Mouse (Mus musculus) layer of hippocampus, postnatal 14 days (tissue): Measurements from ENCODE around the gene Ankrd44. TPM values are rescaled to one million over a fixed set of nuclear protein-coding genes. Genes with fewer than 3 reads are reported as not detected.
A peak's percentile ranks its signal among the peaks of the same experiment; 100 is the strongest.

Source experiments
- DNase-seq, 2 experiments: peaks; one replicate each; pipeline ENCODE4 v3.0.0; 2021 to 2022; ENCODE audit warnings: low spot score in 2 of 2, mixed read lengths in 1 of 2
- microRNA-seq, 2 experiments: library from miRNA; unstranded; fragments of <30 nt; microRNA quantifications; one replicate each; pipeline ENCODE4 v1.2.0; 2021
- total RNA-seq, 2 experiments: library from RNA; stranded (reverse); gene quantifications; 2 replicates each; pipeline ENCODE4 v1.2.3; 2021

The Ankrd44 gene
- total RNA-seq, 2 experiments from 2014 or later = 24.3 to 26.0 TPM

DNA sequence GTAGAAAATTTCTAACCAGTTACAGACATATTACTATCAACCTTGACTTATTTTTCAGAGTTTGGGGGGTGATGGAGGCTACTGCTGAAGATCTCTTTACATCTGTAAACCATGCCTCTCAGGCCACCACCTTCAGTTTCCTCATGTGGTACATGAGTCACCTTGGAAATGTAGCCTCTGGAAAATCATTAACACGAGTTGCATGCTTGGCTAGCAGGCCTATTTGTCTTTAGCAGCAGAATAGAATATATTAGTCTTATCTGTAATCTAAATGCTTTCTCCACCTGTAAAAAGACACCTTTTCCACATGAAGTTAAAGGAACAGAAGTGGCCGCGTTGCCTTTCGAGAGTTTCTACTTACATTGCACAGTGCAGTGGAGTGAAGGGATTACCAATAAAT, 267.6 kb downstream of the Ankrd44 start:
- no peak for DNase-seq

DNA sequence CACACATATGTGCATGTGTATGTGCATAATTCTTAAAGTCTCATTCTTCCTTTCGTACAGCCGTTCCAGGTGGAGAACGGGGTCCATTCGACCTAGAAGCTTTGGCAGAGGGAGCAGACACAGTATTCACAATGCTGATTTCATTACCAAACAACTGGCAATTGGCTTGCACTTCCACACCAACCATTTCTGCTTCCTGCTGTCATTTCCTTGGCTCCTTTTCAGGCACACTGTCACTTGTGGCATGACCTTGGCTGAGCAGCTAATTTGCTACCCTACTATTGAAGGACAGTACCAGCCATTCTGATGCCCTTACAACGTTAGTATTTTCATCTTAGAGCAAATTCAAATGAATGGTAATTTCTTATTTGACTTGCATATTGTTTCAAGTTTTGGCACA, 277.9 kb downstream of the Ankrd44 start:
- DNase-seq = no peak

DNA sequence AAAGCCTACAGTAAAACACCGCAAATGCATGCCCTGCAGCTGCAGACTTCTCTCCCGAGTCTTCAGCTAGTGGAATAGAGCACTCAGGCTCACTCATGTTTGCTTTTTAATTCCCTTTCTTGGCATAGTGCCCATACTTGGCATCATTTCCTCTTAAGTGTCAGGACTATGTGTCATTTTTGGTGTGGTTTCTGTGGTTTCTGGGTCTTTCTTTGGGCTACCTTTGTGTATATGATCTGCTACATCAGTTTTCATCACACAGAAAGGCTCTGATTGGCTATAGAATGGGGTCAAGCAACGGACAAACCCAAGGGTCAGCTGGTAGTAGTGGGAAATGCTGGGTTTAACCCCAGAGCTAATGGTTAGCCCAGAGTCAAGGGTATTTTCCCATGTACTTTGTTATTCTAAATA, 278.8 kb downstream of the Ankrd44 start:
- DNase-seq = no peak

DNA sequence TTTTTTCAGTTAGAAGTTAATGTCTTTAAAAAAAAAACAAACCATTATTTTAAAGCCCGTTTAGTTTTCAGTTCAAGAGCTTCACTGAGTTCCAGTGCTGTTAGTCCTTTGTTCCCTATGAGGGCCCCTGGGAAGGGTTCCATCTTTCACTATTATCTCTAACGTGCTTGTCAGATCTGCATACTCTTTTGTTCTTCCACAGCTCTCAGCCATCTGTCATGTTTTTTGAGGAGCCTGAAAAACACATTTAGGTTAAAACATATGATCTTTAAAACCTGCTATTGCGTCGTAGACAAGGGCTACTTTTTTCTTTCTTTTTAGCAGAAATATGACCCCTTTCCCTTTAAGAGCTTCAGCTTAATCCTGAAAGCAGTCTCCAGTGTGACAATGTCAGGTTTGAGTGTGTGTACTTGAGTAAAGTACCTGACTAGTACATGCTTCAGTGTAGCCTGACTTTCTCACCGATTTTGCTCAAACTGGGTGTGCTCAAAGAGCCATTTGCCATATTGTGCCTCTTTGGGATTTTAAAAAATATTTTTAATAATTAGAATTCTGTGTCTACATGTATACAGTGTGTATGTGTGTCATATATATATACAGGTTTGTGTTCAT, 285.9 kb downstream of the Ankrd44 start:
- DNase-seq = peak in 1 of 2 experiments; percentile 43

DNA sequence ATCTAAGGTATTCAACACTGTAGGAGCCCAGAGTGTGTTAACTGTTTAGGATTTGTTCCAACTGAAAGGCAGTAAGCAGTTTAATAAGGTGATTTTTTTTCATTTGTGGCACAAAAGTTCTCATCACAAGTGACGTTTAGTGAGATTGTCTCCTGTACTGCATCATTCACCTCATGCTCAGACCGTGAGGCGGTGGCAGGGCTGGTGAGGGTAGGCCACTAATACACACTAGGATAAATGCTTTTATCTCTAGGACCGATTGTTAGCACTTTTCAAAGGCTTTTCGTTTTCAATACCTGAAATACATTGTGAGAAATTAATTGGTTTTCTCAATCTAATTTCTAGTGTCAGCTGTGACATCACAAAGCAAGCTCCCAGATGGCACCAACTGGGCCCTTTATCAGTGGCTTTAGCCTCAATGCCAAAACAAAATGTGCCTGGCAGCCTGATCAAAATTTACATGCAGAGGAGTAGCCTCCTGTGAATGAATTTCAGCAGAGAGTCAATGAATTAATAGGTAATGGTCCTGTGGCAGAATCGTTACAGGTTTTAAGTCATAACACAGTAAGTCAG, 286.6 kb downstream of the Ankrd44 start:
- DNase-seq = peak; percentile 14 to 58

DNA sequence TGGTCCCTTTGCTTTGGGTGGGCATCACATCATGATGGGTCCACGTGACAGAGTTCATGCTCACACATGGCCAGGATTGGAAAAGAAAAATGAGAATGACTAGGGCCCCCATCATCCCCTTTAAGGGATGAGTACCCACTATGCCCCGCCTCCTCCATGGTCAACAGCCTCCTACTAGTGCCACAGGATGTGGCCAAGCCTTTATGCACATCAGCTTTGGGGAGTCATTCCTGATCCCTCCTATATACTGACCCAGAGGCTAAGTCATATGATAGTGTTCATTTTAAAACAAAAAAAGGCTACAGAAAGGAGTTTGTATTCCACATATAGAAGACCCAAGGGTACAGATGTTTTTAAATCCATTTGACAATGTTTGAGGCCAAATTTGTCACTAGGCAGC, 287.1 kb downstream of the Ankrd44 start:
- DNase-seq = no peak

DNA sequence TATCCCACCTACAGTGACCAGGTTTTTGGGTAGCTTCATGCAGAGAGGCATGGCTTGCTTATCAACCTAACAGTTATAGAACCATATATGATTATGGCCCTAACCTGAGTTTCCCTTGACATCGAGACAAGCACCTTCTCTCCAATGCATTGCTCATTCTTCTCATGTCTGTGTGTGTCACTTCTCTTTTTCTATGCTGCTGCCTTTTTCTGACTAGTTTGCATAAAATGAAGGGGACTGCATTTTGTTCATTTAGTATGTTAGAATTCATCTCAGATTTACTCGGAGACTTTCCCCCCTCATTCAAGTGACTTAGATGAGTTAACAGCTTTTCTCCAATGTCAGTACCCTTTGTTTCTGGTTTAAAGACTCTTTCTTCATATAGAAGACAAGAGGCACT, 288.8 kb downstream of the Ankrd44 start:
- no peak for DNase-seq

DNA sequence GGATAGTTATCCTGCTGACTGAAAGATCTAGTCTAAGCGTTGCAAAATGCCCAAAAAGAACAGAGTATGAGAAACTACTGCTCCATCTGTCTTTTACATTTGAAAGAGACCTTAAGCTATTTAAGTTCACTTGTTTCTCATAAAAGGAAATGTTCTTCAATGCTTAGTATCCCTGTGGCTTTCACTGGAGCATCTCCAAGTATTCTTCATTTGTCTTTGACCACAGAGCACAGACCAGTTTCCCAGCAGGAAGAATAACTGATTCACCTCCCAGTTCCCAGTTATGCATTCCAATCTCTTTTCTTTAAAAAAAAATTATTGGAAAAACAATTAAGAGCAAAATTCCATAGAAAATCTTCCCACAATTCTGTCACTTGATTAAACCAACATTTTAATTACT, 297.1 kb downstream of the Ankrd44 start:
- DNase-seq = no peak

DNA sequence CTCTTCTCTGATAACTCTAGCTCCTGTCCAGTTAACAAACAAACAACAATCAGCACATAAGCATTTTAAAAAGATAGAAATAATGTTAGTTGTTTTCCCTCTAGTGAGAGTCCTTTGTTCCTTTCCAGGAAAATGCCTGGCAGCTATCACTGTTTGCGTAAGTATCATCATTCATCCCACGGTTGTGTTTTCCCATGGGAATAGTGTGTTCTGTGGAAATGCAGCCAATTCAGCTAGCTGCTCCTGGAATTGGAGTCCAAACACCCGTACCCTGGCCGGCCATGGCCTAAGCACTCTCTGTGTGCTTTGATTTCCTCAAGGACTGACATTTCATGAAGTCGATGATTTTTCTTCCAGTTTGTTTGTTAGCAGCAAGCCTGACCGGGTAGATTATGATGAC, 311.2 kb downstream of the Ankrd44 start:
- peak in 1 of 2 experiments; percentile 20 for DNase-seq

DNA sequence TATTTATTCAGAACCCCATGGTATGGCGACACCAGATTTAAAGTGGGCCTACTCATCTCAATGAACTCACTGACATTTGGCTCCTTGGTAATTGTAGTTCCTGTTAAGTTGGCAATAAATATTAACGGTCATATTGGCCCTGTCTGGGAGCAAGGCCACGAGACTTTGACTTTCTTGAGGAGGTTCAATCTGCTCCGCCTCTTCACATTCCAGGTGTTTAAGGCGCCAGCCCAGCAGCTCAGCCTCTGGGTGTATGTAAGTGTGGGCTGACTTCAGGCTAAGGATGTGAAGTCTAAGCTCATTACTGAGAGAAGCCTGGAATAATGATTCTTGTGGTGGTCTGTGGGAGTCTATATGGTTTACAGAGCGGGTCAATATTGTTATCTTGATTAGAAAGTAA, 313.8 kb downstream of the Ankrd44 start:
- no peak for DNase-seq

DNA sequence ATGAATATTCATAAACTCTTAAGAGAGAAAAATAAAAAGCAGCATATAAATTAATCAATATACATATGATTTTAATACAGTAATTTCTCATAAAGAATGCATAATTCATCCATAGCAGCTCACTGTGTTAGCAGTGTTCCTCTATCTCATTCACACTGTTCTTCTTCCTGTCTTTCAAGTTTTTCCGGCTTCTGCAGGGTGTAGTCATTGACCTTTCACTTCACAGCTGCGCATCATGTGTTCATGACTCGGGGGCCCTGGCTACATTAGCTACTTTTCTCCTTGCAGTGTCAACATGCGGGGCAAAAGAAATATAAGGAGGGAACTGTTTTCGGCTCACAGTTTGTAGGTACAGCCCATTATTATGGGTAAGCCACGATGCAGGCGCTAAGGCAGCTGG, 314.3 kb downstream of the Ankrd44 start:
- DNase-seq = no peak

DNA sequence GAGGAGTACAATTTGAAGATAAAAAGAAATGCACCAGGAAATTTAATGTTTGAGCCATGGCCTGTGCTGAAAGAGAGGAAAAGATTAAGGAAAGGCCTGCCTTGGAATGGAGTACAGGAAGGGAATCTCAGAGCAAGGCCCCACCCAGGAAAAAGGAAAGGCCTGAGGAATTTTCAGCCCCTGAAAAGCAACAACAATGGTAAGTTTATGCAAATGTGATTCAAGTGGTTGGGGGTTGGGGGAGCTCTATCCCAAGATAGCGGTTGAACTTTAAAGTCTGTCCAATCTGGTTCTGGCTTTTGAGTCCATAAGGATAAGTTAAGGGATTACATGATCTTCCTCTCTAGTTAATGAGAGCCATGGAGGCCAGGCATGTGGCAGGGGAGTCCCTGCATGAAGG, 319.3 kb downstream of the Ankrd44 start:
- no peak for DNase-seq

DNA sequence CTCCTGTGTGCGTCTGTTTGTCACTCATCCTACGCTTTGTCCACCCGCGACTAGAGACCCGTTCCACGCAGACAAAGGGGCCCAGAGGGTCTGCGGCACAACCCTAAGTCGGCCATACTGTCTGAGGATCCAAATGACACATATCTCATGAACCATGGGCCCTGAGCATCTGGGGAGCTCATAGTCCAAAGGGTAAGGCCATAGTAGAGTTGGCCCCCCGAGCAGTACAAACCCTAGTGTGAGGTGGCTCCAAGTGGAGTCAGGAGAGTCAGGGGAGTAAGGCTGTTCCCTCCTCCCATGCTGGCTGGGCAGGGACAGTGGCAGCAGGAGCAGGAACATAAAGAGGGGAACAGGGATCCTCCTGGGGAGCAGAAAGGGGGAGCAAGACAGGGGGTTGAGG, 324.5 kb downstream of the Ankrd44 start:
- DNase-seq = no peak

DNA sequence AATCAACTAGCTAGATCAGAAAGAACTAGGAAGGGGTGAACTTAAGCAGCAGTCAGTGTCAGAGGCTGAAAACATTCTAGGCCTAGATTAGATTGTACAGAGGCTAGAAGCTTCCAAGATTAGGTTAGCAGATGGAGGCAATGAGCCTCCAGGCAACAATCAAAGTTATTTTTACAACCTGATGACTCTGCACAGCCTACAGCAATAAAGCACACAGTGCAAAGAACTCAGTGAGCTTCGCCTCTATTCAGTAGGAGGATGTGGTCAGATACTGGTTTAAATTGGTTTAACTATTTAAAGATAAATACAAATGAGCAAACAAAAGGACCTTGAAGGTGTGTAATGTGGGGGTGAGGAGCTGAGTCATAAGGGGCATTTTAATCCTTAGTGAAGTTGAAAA, 325.9 kb downstream of the Ankrd44 start:
- no peak for DNase-seq

DNA sequence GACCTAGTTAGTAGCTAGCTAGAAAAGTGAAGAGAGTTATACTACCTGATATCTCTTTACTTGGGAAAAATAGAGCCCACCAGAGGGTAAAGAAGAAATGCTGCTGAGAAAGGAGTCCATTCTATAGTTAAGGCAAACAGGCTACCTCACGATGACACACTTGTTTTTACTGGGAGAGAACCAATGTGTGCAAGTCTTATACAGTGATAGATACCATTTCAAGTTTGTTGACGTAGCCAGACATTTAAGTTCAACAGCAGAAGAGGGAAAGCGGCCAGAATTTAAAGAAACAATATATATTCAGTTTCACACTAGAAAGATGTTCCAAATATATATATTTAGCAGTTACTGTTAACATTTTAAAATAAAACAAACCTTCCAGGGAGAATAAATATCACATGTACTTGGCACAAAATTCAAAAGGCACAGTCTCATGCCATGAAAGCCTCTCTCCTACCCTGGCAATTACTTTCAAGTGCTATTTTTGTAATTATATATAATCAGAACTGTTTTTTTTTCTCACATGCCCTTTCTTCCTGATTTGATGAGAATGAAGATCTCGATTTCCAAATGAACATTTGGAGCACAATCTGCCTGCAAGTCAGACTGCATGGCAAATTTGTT, 328.5 kb downstream of the Ankrd44 start:
- peak in 1 of 2 experiments; percentile 49 for DNase-seq

DNA sequence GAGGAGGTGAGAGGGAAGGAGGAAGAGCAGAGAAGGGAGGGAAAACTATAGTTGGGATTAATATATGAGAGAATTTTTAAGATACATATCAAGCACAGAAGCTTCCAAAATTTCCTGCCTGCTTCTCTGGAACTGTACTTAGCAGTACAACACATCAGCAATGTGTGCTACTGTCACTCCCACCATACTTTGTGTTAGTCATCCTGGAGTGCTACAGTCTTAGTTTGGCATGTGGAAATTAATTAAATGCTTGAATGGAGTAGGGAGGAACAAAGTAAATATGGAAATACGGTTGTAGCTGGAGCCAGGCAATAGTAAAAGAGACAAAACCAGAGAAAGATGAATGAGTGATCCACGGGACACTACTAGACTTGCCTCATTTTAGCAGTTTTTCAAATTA, 330.0 kb downstream of the Ankrd44 start:
- peak in 1 of 2 experiments; percentile 38 for DNase-seq

Small RNA genes within 50 kb of the gene (microRNA-seq; reads per million reads assigned to microRNA genes)
- 0 reads per million in 2 experiments for gene Gm24053

Other genes starting within 250 kb of the Ankrd44 start
- 100 to 1,000 TPM; 142 to 175 TPM for gene Sf3b1, start 101.1 kb upstream of the Ankrd44 start, total RNA-seq
- gene Coq10b, start 126.4 kb upstream of the Ankrd44 start, total RNA-seq = 10 to 100 TPM; 19.8 to 22.6 TPM
- 10 to 100 TPM; 95.2 to 98.3 TPM for gene Hspe1, start 161.7 kb upstream of the Ankrd44 start, total RNA-seq
- gene Hspd1, start 161.9 kb upstream of the Ankrd44 start, total RNA-seq = 100 to 1,000 TPM; 173 to 192 TPM
- 10 to 100 TPM; 63.3 to 67.0 TPM for gene Mob4, start 204.8 kb upstream of the Ankrd44 start, total RNA-seq